Mouse (Mus musculus) neural tube, embryonic 11.5 days (tissue): ENCODE results near the gene Kmt2d. TPM values are rescaled to one million over a fixed set of nuclear protein-coding genes. Genes with fewer than 3 reads are reported as not detected.
"Not testable (repeated sequence)": the region's sequence is repeated elsewhere in the genome, so short reads cannot be mapped to it uniquely, and the experiment has no call there.

Source experiments
- ATAC-seq: fragments of 200-750 bp; cut with Nextera tagmentation; 2 replicates; pipeline ENCODE4 v1.8.0; 2017; ENCODE audit warnings: moderate number of reproducible peaks, mild to moderate bottlenecking, moderate TSS enrichment, moderate library complexity; ENCODE audit not compliant: insufficient read depth, low FRiP score, low TSS enrichment
- DNase-seq: peaks from one replicate; pipeline ENCODE4 v3.0.0-alpha.2; 2015; ENCODE audit warnings: low spot score
- H3K27ac ChIP-seq: fragments of 300-500 bp; sonication (generic); 2 replicates; pipeline ENCODE4 v1.5.1; 2014; ENCODE audit warnings: low read depth, mild to moderate bottlenecking, low read length
- H3K27me3 ChIP-seq: fragments of 300-500 bp; sonication (generic); 2 replicates; pipeline ENCODE4 v1.6.1; 2014; ENCODE audit warnings: mild to moderate bottlenecking, low read length, mixed read lengths; ENCODE audit not compliant: control insufficient read depth, insufficient read depth
- H3K36me3 ChIP-seq: fragments of 300-500 bp; sonication (generic); 2 replicates; pipeline ENCODE4 v1.6.1; 2014; ENCODE audit warnings: mild to moderate bottlenecking, low read length, moderate library complexity, mixed read lengths; ENCODE audit not compliant: control insufficient read depth, insufficient read depth
- H3K4me1 ChIP-seq: fragments of 300-500 bp; sonication (generic); 2 replicates; pipeline ENCODE4 v1.6.1; 2014; ENCODE audit warnings: low read length, mixed read lengths; ENCODE audit not compliant: control insufficient read depth, insufficient read depth
- H3K4me2 ChIP-seq: fragments of 300-500 bp; sonication (generic); 2 replicates; pipeline ENCODE4 v1.6.1; 2014; ENCODE audit warnings: low read depth, mild to moderate bottlenecking, moderate library complexity
- H3K4me3 ChIP-seq: fragments of 300-500 bp; sonication (generic); 2 replicates; pipeline ENCODE4 v1.5.1; 2014; ENCODE audit warnings: low read depth, low read length
- H3K9ac ChIP-seq: fragments of 300-500 bp; sonication (generic); 2 replicates; pipeline ENCODE4 v1.6.1; 2014; ENCODE audit warnings: mild to moderate bottlenecking, low read length
- H3K9me3 ChIP-seq: fragments of 300-500 bp; sonication (generic); 2 replicates; pipeline ENCODE4 v1.6.1; 2016; ENCODE audit warnings: low read length; ENCODE audit not compliant: control insufficient read depth
- WGBS: fragments of 180-500 bp; shearing (Covaris S2); extraction: QIAGEN DNeasy Blood & Tissue Kit; methylation state at CpG from one replicate; pipeline ENCODE4 v1.1.7; 2014; 5-methylcytosine and 5-hydroxymethylcytosine counted together
- polyA plus RNA-seq: library from polyadenylated mRNA; unstranded; fragments of >200 nt; fragmentation: Nextera tagmentation; extraction: Ambion mirVana; gene quantifications from 2 replicates; pipeline ENCODE4 v1.2.1, GENCODE M21; 2014

Kmt2d gene
- polyA plus RNA-seq: 14.7 and 16.3 TPM in 2 replicates

- Histone ChIP-seq H3K4me2 (peak within 1 kb of the TSS; percentile 91), H3K4me3 (peak within 1 kb of the TSS; percentile 93), H3K4me1 (peaks cover 24% of the 10 kb centered on the region), H3K9ac (peak within 1 kb of the TSS; percentile 99), H3K27me3 (no peaks in the 10 kb centered on the region), H3K9me3 (no peaks in the 10 kb centered on the region), H3K36me3 (no peaks in the 10 kb centered on the region), H3K27ac (peak within 1 kb of the TSS; percentile 95)
- peak; percentile 45 for ATAC-seq
- peak; percentile 58 for DNase-seq
- WGBS: 1% methylated on average over 46 of the region's 94 CpGs
Measured at GRCm38 (mm10) chr15:98871070-98871915, at the start of gene Kmt2d. TSS of gene Kmt2d (minus strand) at chr15:98871204.

DNA sequence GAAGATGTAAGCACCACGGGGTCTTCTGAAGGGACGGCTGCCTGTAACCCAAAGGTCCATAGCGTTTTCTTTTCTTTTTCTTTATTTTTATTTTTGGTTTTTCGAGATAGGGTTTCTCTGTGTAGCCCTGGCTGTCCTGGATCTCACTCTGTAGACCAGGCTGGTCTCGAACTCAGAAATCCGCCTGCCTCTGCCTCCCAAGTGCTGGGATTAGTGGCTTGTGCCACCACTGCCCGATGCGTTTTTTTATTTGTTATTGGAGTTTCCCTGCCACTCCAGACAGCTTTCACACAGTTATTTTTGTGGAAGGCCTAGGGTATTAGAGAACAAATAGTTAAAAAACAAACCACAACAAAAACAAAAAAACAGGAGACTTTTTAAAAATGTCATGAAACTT is 47.5 kb upstream of the Kmt2d start:
- peak; percentile 0; the same call in 1 of the 2 replicates for ATAC-seq
- not testable (repeated sequence) for H3K36me3 ChIP-seq, DNase-seq, H3K27ac ChIP-seq, H3K9ac ChIP-seq, H3K9me3 ChIP-seq, H3K27me3 ChIP-seq, H3K4me1 ChIP-seq
- peak overlapping the region; percentile 23 for H3K4me2 ChIP-seq
- WGBS: 28% methylated on average over 8 of the region's 8 CpGs
- peak overlapping the region; percentile 88 for H3K4me3 ChIP-seq

- no peaks in the 10 kb centered on the region for H3K9me3 ChIP-seq
- H3K4me1 ChIP-seq: peaks cover 5% of the 10 kb centered on the region; the same call in 1 of the 2 replicates
- peak; percentile 97 for ATAC-seq
- under 1% methylated on average over 82 of the region's 82 CpGs for WGBS
- peak; percentile 99 for DNase-seq
- no peaks in the 10 kb centered on the region for H3K27me3 ChIP-seq
- H3K27ac ChIP-seq: peak within 1 kb of the TSS; percentile 93
- H3K36me3 ChIP-seq: no peaks in the 10 kb centered on the region
- peak within 1 kb of the TSS; percentile 90 for H3K9ac ChIP-seq
- H3K4me2 ChIP-seq: peak within 1 kb of the TSS; percentile 87
- peak within 1 kb of the TSS; percentile 88 for H3K4me3 ChIP-seq
Measured at GRCm38 (mm10) chr15:98917538-98918498, 46.8 kb upstream of the Kmt2d start, which contains the start of gene Lmbr1l. TSS of gene Lmbr1l (minus strand) at chr15:98918231.

DNA sequence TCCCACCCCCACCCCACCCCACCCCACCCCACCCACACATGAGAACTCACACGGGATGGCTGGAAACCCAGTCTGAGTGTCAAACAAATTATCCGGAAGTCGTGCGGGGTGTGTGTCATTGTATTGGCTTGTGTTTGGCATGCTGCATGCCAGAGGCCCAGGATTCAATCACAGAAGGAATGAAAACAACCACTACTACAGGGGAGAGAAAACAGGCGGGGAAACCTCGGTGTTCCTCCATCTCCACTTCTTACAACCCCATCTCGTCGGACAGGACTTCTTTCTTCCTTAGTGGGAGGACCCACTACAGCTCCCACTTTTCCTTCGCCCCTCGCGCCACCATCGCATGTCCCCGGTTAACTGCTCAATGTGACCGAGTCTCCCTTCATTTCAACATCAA is 46.1 kb upstream of the Kmt2d start:
- no peak for ATAC-seq
- peak overlapping the region; percentile 93; the same call in 1 of the 2 replicates for H3K27ac ChIP-seq

GRCm38 (mm10) chr15:98916016-98916415 is 45.0 kb upstream of the Kmt2d start:
- Histone ChIP-seq H3K9me3 (no peaks in the 10 kb centered on the region), H3K4me2 (peak overlapping the region; percentile 87), H3K36me3 (0 out of 2 replicates have a peak, but pooled peaks cover 5% of the 10 kb centered on the region), H3K27ac (no peak overlapping the region), H3K27me3 (no peaks in the 10 kb centered on the region), H3K9ac (no peak overlapping the region; the same call in 1 of the 2 replicates), H3K4me1 (peaks cover 5% of the 10 kb centered on the region; the same call in 1 of the 2 replicates), H3K4me3 (peak overlapping the region; percentile 88; the same call in 1 of the 2 replicates)
- 91% methylated on average over 4 of the region's 4 CpGs for WGBS
- DNase-seq (no peak), ATAC-seq (no peak)

More for the DNA sequence above, 46.1 kb upstream of the Kmt2d start:
- Histone ChIP-seq H3K4me1 (peaks cover 5% of the 10 kb centered on the region; the same call in 1 of the 2 replicates), H3K9me3 (no peaks in the 10 kb centered on the region), H3K4me3 (peak overlapping the region; percentile 88), H3K9ac (peak overlapping the region; percentile 90), H3K27me3 (no peaks in the 10 kb centered on the region), H3K4me2 (peak overlapping the region; percentile 87), H3K36me3 (no peaks in the 10 kb centered on the region)
- under 1% methylated on average over 14 of the region's 14 CpGs for WGBS
- no peak for DNase-seq

- 95% methylated on average over 6 of the region's 6 CpGs for WGBS
- Histone ChIP-seq H3K27me3 (no peaks in the 10 kb centered on the region), H3K4me3 (no peak overlapping the region), H3K36me3 (0 out of 2 replicates have a peak, but pooled peaks cover 5% of the 10 kb centered on the region), H3K9ac (no peak overlapping the region), H3K4me1 (peaks cover 5% of the 10 kb centered on the region; the same call in 1 of the 2 replicates), H3K4me2 (no peak overlapping the region), H3K27ac (no peak overlapping the region), H3K9me3 (no peaks in the 10 kb centered on the region)
- ATAC-seq (no peak), DNase-seq (no peak)
Measured at GRCm38 (mm10) chr15:98914903-98915302, 43.9 kb upstream of the Kmt2d start.

GRCm38 (mm10) chr15:98904692-98905091 is 33.7 kb upstream of the Kmt2d start:
- no peak overlapping the region for H3K27ac ChIP-seq

DNA sequence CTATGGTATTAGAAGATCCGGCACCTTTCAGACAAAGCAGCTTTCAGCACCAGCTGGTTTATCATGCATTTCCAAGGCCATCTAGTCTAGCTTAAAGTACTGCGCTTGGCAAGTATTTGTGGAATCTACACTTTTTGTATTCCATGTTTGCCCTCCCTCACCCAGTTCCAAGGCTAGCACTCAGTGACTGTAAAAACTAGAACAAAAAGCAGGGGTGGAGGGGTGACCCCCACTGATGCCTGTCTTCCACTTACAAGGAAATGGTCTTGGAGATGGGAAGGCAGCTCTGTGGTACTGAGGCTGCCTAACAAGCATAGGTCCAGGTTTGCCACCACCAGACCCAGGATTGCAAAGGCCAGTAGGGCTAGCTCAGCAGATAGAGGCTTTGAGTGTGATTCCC is 31.6 kb upstream of the Kmt2d start:
- H3K9ac ChIP-seq: no peak overlapping the region
- H3K27me3 ChIP-seq: peaks cover 19% of the 10 kb centered on the region
- no peak for ATAC-seq
- H3K4me3 ChIP-seq: no peak overlapping the region
- WGBS: 93% methylated on average over 2 of the region's 2 CpGs
- H3K36me3 ChIP-seq: peaks cover 7% of the 10 kb centered on the region
- no peak overlapping the region for H3K4me2 ChIP-seq
- no peaks in the 10 kb centered on the region for H3K9me3 ChIP-seq
- H3K27ac ChIP-seq: no peak overlapping the region
- no peaks in the 10 kb centered on the region for H3K4me1 ChIP-seq
- DNase-seq: no peak

More at GRCm38 (mm10) chr15:98904692-98905091, 33.7 kb upstream of the Kmt2d start:
- H3K4me3 ChIP-seq: no peak overlapping the region
- peaks cover 17% of the 10 kb centered on the region for H3K36me3 ChIP-seq
- WGBS: 30% methylated on average over 10 of the region's 10 CpGs
- H3K4me1 ChIP-seq: no peaks in the 10 kb centered on the region
- no peak overlapping the region for H3K9ac ChIP-seq
- DNase-seq (peak; percentile 71), ATAC-seq (no peak)
- H3K9me3 ChIP-seq: no peaks in the 10 kb centered on the region
- no peak overlapping the region for H3K4me2 ChIP-seq
- no peaks in the 10 kb centered on the region for H3K27me3 ChIP-seq
